Mouse (Mus musculus) left cerebral cortex, postnatal 25 days (tissue): ENCODE measurements around the gene Vmn1r75. TPM values are rescaled to one million over a fixed set of nuclear protein-coding genes. Genes with fewer than 3 reads are reported as not detected.

Experiments used
- DNase-seq, 2 experiments: peaks; one replicate each; pipeline ENCODE4 v3.0.0; 2022; ENCODE audit warnings: low spot score in 2 of 2, mixed read lengths in 1 of 2
- intact Hi-C: fragments of 180-260 bp; cut with DNase I; formaldehyde crosslinking; loops from one replicate; pipeline ENCODE4 v1.15.1; 2025
- total RNA-seq, 2 experiments: library from RNA; stranded (reverse); gene quantifications; 2 replicates each; pipeline ENCODE4 v1.2.3; 2021

Vmn1r75 gene
- not detected for total RNA-seq

- DNase-seq: no peak
- intact Hi-C loops: no loop called here
Measured at GRCm38 (mm10) chr7:11874330-11874729, at the start of gene Vmn1r75. TSS of gene Vmn1r75 (plus strand) at chr7:11874630.

- DNase-seq: no peak
- intact Hi-C loops: no loop called here
Measured at GRCm38 (mm10) chr7:11833680-11834079, 40.8 kb upstream of the Vmn1r75 start, which contains the start of gene Vmn1r74. TSS of gene Vmn1r74 (plus strand) at chr7:11833980.

Other genes starting within 250 kb of the Vmn1r75 start
- gene Vmn1r72, start 194.5 kb upstream of the Vmn1r75 start, total RNA-seq: not detected
- gene Vmn1r73, start 144.4 kb upstream of the Vmn1r75 start, total RNA-seq: not detected
- gene Vmn1r74, start 40.6 kb upstream of the Vmn1r75 start, total RNA-seq: not detected
- gene Vmn1r76, start 63.6 kb downstream of the Vmn1r75 start, total RNA-seq: not detected
- gene Vmn1r77, start 162.1 kb downstream of the Vmn1r75 start, total RNA-seq: not detected